Mouse (Mus musculus) hindbrain, postnatal 0 days (tissue): ENCODE measurements at regions not wholly inside any gene's neighbourhood (a gene's known extent, or its start where the extent isn't known, plus 50 kb on each side); places are given as distances from the start of the nearest gene placed in this dataset.

ENCODE experiments used
- ATAC-seq: fragments of 200-750 bp; cut with Nextera tagmentation; 2 replicates; pipeline ENCODE4 v1.8.0; 2017; ENCODE audit warnings: mild to moderate bottlenecking, moderate TSS enrichment, moderate library complexity
- DNase-seq: peaks from one replicate; pipeline ENCODE4 v3.0.0-alpha.2; 2015; ENCODE audit warnings: low spot score
- H3K27ac ChIP-seq: fragments of 300-500 bp; sonication (generic); 2 replicates; pipeline ENCODE4 v1.5.1; 2014; ENCODE audit warnings: mild to moderate bottlenecking
- H3K27me3 ChIP-seq: fragments of 300-500 bp; sonication (generic); 2 replicates; pipeline ENCODE4 v1.6.1; 2014; ENCODE audit warnings: low read length, mixed read lengths; ENCODE audit not compliant: insufficient read depth
- H3K36me3 ChIP-seq: fragments of 300-500 bp; sonication (generic); 2 replicates; pipeline ENCODE4 v1.6.1; 2014; ENCODE audit warnings: low read length, mixed read lengths; ENCODE audit not compliant: insufficient read depth
- H3K4me1 ChIP-seq: fragments of 300-500 bp; sonication (generic); 2 replicates; pipeline ENCODE4 v1.6.1; 2014; ENCODE audit warnings: antibody characterized with exemption, low read length, mixed read lengths; ENCODE audit not compliant: insufficient read depth
- H3K4me2 ChIP-seq: fragments of 300-500 bp; sonication (generic); 2 replicates; pipeline ENCODE4 v1.6.1; 2014; ENCODE audit warnings: low read depth, mild to moderate bottlenecking, low read length, moderate library complexity, mixed read lengths
- H3K4me3 ChIP-seq: fragments of 300-500 bp; sonication (generic); 2 replicates; pipeline ENCODE4 v1.5.1; 2014; ENCODE audit warnings: low read length
- H3K9ac ChIP-seq: fragments of 300-500 bp; sonication (generic); replicated peaks from 2 replicates; pipeline ENCODE4 v1.6.1; 2014; ENCODE audit warnings: mild to moderate bottlenecking, low read length, moderate library complexity, mixed read lengths
- H3K9me3 ChIP-seq: fragments of 300-500 bp; sonication (generic); 2 replicates; pipeline ENCODE4 v1.6.1; 2016; ENCODE audit warnings: low read length, mixed read lengths
- CTCF ChIP-seq: IDR thresholded peaks from 2 replicates; pipeline ENCODE4 v1.5.1; 2016; ENCODE audit warnings: antibody characterized with exemption, control low read depth, low read depth
- WGBS: fragments of 180-500 bp; shearing (Covaris S2); extraction: QIAGEN DNeasy Blood & Tissue Kit; methylation state at CpG from one replicate; pipeline ENCODE4 v1.1.7; 2014; 5-methylcytosine and 5-hydroxymethylcytosine counted together

DNA sequence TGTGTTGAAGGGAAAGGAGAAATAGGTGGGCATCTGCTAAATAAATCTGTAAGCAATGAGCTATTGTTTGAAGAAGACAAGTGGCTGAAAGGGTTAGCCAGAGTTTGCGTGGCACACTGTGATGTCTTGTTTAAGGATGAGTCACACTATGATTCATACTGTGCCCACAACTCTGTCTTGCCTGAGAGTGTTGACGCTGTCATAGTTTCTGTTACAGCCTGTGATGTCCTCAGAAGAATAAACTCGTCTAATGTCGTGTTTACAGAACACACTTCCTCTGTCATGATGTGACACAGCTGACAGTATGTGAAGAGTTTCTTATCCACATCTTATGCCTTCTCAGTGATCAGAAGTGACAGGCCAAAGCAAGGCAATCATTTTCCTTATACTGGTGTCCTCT, 274.5 kb upstream of the Tmem132c start:
- H3K4me2 ChIP-seq: no peak overlapping the region
- WGBS: 67% methylated on average over 4 of the region's 4 CpGs
- no peaks in the 10 kb centered on the region for H3K36me3 ChIP-seq
- H3K4me1 ChIP-seq: no peaks in the 10 kb centered on the region
- H3K4me3 ChIP-seq: no peak overlapping the region
- no peaks in the 10 kb centered on the region for H3K27me3 ChIP-seq
- no peak overlapping the region for H3K9ac ChIP-seq
- TF ChIP-seq CTCF: no peak
- DNase-seq: no peak
- H3K27ac ChIP-seq: no peak overlapping the region
- ATAC-seq: no peak
- H3K9me3 ChIP-seq: no peaks in the 10 kb centered on the region

DNA sequence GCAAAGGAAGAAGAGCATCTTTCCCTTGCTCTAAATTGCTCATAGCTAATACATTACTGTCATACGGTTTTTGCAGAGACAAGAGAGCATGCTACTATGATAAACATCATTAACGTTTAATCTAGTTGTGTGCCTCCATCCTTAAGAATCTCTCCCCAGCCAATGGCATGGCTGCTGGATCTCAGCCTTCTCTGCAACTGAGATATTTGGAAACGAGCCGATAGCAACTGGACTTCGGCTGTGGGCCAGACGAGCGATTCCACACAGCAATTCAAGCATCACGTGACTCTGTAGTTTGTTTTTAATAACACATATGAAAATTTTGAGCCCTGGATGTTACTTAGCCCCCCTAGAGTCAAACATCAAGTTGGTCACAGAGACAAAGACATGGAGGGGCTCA, 272.2 kb upstream of the Tmem132c start:
- no peak overlapping the region for H3K9ac ChIP-seq
- no peak overlapping the region for H3K27ac ChIP-seq
- DNase-seq: no peak
- WGBS: 71% methylated on average over 8 of the region's 8 CpGs
- no peaks in the 10 kb centered on the region for H3K9me3 ChIP-seq
- no peaks in the 10 kb centered on the region for H3K36me3 ChIP-seq
- H3K4me1 ChIP-seq: no peaks in the 10 kb centered on the region
- H3K27me3 ChIP-seq: no peaks in the 10 kb centered on the region
- no peak for ATAC-seq
- no peak for TF ChIP-seq CTCF
- no peak overlapping the region for H3K4me2 ChIP-seq
- no peak overlapping the region for H3K4me3 ChIP-seq

DNA sequence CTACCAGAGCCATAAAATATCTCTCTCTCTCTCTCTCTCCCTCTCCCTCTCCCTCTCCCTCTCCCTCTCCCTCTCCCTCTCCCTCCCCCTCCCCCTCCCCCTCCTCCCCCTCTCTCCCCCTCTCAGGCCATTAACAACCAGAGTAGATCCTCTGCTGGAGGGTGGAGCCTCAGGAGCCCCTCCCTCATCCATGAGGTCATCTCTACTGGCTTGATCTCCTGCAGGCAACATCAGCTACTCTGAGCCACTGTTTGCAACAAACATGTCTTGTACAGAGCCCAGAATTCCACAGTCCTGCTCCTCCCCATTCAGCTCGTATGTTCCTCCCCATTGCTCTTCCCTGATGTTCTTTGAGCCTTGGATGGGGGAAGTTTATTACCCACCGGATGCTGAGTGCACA, 270.3 kb upstream of the Tmem132c start:
- no peaks in the 10 kb centered on the region for H3K36me3 ChIP-seq
- no peaks in the 10 kb centered on the region for H3K4me1 ChIP-seq
- no peak overlapping the region for H3K27ac ChIP-seq
- 71% methylated on average over 2 of the region's 2 CpGs for WGBS
- ATAC-seq (no peak), DNase-seq (no peak)
- no peak overlapping the region for H3K4me3 ChIP-seq
- TF ChIP-seq CTCF: no peak
- H3K9ac ChIP-seq: no peak overlapping the region
- no peaks in the 10 kb centered on the region for H3K27me3 ChIP-seq
- H3K9me3 ChIP-seq: no peaks in the 10 kb centered on the region
- no peak overlapping the region for H3K4me2 ChIP-seq

DNA sequence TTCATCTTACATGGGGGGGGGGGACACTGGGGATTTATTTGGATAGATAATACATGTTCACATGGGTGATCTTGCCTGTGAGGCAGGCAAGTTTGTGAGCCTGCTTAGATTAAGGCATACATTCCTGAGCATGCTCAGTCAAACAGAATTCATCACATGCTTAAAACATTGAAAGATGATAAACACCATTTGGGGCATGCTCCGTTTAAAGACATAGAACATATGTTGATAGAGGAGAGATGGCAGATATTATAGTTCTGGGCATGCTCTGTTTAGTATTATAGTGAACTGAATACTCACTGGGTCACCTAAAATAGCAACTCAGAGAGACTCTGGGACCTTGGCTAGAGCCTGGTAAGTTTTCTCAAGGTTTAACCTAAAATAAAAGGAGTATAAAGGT, 269.6 kb upstream of the Tmem132c start:
- no peak for TF ChIP-seq CTCF
- Histone ChIP-seq H3K36me3 (no peaks in the 10 kb centered on the region), H3K27me3 (no peaks in the 10 kb centered on the region), H3K4me2 (no peak overlapping the region), H3K9me3 (no peaks in the 10 kb centered on the region), H3K9ac (no peak overlapping the region), H3K4me1 (no peaks in the 10 kb centered on the region), H3K4me3 (no peak overlapping the region), H3K27ac (no peak overlapping the region)
- no peak for ATAC-seq
- 73% methylated on average over 1 of the region's 1 CpGs for WGBS
- DNase-seq: no peak

DNA sequence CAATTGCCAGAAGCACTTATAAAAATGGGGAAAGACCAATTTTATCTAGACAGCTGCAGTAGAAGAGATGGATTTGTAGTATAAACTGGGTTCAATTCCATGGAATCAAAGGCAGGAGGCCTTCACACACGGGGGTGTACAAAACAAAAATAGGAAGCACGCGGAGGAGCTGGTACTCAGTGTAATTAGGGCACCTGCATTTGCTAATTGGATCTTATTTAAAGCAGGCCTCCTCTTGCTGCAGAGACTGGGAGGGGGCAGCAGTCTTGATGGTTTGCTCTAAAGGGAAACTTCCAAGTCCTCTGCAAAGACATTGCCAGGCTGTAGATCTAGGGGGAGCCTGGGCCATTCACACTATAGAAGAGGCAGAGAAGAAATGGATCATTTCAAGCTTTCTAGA, 268.2 kb upstream of the Tmem132c start:
- no peak for TF ChIP-seq CTCF
- no peak overlapping the region for H3K4me3 ChIP-seq
- H3K27me3 ChIP-seq: no peaks in the 10 kb centered on the region
- H3K36me3 ChIP-seq: no peaks in the 10 kb centered on the region
- ATAC-seq (no peak), DNase-seq (no peak)
- no peak overlapping the region for H3K4me2 ChIP-seq
- no peak overlapping the region for H3K9ac ChIP-seq
- WGBS: 29% methylated on average over 3 of the region's 3 CpGs
- H3K27ac ChIP-seq: no peak overlapping the region
- H3K9me3 ChIP-seq: peaks cover 3% of the 10 kb centered on the region; the same call in 1 of the 2 replicates
- no peaks in the 10 kb centered on the region for H3K4me1 ChIP-seq

DNA sequence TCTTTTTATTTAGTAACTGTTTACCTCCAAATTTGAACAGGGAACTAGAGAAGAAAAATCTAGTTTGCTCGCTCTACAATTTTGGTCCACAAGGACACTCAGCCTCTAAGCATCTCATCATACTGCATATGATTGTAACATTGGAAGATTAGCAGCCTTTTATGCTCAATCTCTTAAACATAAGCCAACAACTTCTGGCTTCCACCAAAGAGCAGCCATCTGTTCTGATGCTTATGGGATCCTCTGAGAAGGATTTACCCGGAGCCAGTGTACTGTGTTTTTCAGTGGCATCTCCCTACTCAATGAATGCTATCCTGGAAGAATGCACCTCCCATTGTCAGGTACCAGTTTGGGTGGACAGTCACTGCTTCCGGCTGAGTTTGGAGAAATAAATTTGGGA, 267.0 kb upstream of the Tmem132c start:
- no peak for TF ChIP-seq CTCF
- H3K27me3 ChIP-seq: no peaks in the 10 kb centered on the region
- H3K4me2 ChIP-seq: no peak overlapping the region
- H3K9me3 ChIP-seq: peaks cover 3% of the 10 kb centered on the region; the same call in 1 of the 2 replicates
- no peak overlapping the region for H3K27ac ChIP-seq
- H3K9ac ChIP-seq: no peak overlapping the region
- no peaks in the 10 kb centered on the region for H3K36me3 ChIP-seq
- DNase-seq (no peak), ATAC-seq (no peak)
- WGBS: 82% methylated on average over 3 of the region's 3 CpGs
- H3K4me1 ChIP-seq: no peaks in the 10 kb centered on the region
- H3K4me3 ChIP-seq: no peak overlapping the region

DNA sequence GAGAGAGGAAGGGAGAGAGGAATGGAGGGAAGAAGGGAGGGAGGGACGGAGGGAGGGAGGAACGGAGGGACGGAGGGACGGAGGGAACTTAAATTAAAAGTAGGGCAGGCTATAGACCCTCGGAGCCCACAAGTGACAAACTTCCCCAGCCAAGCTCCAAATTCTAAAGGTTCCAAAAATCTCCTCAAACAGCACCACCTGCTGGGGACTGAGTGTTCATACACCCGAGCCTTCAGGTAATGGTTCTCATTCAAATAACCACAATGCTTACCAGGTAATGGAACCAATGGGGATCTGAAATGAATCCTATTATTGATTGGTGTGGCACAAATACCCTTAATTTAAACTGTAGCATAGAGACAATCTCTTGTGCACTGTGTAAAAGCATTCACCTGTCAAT, 246.0 kb upstream of the Tmem132c start:
- H3K4me3 ChIP-seq: no peak overlapping the region
- H3K9ac ChIP-seq: no peak overlapping the region
- no peaks in the 10 kb centered on the region for H3K4me1 ChIP-seq
- no peaks in the 10 kb centered on the region for H3K27me3 ChIP-seq
- DNase-seq: peak; percentile 39
- H3K9me3 ChIP-seq: no peaks in the 10 kb centered on the region
- no peak overlapping the region for H3K4me2 ChIP-seq
- H3K27ac ChIP-seq: no peak overlapping the region
- H3K36me3 ChIP-seq: no peaks in the 10 kb centered on the region
- no peak for ATAC-seq
- WGBS: 59% methylated on average over 6 of the region's 6 CpGs
- peak; percentile 50 for TF ChIP-seq CTCF
